Mouse (Mus musculus) adrenal gland, adult 8-10 months (tissue): ENCODE measurements around the gene Tspan31. TPM values are rescaled to one million over a fixed set of nuclear protein-coding genes. Genes with fewer than 3 reads are reported as not detected.

Experiments used
- DNase-seq: peaks from one replicate; pipeline ENCODE4 v3.0.0; 2022
- total RNA-seq, 4 experiments: library from RNA; stranded (reverse); gene quantifications; 2 replicates each; pipeline ENCODE4 v1.2.4; 2022

Tspan31 gene
- 100 to 1,000 TPM; 120 to 138 (median 128) TPM for total RNA-seq

DNA sequence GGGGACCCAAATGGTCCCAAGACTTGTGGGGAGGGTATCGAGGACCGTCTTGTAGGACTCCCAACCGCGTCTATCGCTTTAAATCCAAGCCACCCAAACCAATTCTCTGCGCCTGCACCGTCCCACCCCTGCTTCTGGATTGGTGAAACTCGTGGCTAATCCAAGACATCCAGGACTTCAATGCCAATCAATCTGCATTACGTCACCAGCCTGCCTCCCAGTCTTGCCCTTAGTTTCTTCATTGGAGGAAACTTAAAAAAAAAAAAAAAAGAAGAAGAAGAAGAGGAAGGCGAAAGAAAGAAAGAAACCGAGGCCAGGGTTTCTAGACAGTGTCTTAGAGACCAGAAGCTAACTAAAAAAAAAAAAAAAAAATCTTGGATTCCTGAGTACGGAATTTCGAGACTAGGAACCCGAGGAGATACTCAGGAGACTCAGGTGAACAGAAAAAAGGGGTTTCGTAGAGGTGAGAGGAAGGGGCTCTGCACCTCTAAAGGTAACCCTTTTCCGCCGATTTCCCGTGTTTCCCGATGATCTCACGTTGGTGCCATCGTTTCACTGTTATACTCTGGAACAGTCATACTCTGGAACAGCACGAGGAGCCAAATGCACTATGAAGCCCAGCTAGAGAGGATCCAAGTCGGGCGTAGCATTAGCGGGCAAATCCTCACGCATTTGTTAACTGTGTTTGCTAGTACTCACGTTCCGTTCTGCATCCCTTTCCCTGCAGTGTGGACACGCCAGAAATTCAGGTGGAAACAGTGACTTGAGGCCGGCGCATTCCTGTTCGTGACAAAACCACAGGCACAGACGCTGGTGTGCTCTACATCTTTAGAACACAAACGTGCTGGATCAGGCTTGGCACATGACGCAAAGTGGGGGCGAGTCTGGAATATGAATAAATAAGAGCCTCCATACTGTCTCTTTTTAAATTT is at the start of gene Tspan31:
Gene Tspan31 (minus strand): TSS at position 75 of the 932 bp plus-strand sequence.
- peak; percentile 94 for DNase-seq

GRCm38 (mm10) chr10:127119229-127119628 is 49.2 kb upstream of the Tspan31 start:
- DNase-seq, result no peak

- DNase-seq, result no peak
These were observed 48.4 kb upstream of the Tspan31 start for GRCm38 (mm10) chr10:127118470-127118869.

GRCm38 (mm10) chr10:127115068-127115467 is 45.0 kb upstream of the Tspan31 start:
- DNase-seq, result no peak

GRCm38 (mm10) chr10:127114408-127114807 is 44.3 kb upstream of the Tspan31 start:
- no peak for DNase-seq

DNA sequence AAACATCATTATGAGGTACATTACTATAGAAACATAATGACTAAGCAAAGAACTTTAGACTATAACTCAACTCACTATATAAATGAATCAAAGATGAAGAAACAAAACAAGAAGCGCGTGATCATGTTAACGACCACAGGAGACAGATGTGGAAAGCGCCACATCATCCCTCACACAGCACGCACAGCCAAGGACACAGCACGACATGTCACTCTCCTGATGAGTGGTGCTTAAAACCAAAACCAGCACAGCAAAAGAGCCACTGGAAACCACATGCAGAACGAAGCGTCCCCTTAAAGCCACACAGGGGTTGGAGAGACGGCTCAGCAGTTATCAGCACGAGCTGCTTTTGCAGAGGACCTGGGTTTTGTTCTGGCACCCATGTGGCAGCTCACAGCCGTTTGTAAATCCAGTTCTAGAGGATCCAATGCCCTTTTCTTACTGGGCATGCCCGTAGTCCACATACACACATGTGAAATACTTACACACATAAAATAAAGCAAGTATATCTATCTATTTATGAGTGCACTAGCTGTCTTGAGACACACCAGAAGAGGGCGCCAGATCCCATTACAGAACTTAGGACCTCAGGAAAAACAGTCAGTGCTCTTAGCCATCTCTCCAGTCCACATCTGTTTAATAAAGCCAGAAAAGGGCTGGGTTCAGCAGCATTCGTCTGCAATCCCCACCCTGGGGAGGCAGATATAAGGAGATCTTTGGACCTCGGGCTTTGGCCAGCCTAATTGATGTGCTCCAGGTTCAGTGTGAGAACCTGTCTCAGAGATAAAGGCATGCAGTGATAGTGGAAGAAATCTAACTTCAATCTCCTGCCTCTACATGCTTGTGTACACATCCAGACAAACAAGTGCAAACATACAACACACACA is 41.2 kb upstream of the Tspan31 start:
- no peak for DNase-seq

DNA sequence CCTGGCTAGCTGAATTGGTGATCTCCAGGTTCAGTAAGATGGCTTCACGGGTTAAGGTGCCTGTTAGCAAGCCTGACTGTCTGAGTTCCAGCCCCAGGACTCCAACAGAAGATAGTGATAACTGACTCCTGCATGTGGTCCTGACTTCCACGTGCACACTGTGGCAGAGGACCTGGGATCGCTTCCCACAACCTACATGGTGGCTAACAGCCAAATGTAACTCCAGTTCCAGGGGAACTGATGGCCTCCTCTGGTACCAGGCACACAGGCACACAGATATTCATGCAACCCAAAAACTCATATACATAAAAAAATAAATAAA is 38.2 kb upstream of the Tspan31 start:
- DNase-seq, result no peak

- DNase-seq, result no peak
These were observed 37.6 kb upstream of the Tspan31 start for GRCm38 (mm10) chr10:127107563-127108261.

DNA sequence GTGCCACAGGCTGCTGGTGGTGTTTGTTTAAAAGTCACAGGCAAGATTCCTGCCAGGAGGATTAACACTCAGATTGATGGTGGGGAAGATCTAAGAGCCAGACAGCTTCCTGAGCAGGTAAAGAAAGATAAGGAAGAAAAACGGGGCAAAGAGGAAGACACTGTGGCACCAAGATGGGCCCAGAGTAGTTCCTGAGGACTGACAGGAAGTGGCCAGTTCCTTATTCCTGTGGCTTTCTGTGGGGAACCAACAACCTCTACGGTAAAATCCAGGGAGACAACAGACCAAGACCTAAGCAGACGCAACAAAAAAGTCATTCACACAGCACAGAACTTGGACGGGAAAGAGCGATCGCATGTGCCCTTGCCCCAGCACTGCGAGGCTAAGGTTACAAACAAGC is 33.6 kb upstream of the Tspan31 start:
- DNase-seq, result no peak

GRCm38 (mm10) chr10:127101151-127101550 is 31.1 kb upstream of the Tspan31 start:
- no peak for DNase-seq

- DNase-seq, result no peak
These were observed 30.4 kb upstream of the Tspan31 start for GRCm38 (mm10) chr10:127100414-127100813.

GRCm38 (mm10) chr10:127099868-127100267 is 29.8 kb upstream of the Tspan31 start:
- DNase-seq, result no peak

DNA sequence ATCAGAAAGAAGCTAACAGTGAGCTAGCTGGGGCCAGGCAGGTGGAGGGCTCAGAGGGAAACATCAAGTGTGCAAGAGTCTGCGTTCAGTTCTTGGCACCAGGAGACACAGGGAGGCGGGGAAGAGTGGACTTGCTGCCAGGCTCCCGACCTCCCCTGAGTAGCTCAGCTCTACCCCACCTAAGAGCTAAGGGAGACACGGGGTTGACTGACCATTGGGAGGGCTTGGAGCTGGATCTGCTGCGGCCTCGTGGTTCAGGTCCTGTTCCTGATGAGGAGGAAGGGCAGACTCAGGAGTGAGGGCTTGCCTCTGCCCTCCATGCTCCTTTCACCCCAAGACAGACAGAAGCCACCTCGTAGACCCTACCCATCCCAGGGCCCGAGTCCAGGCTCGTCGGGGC is 29.1 kb upstream of the Tspan31 start:
- DNase-seq, result no peak

GRCm38 (mm10) chr10:127098514-127098913 is 28.4 kb upstream of the Tspan31 start:
- no peak for DNase-seq

GRCm38 (mm10) chr10:127094382-127094802 is 24.3 kb upstream of the Tspan31 start:
- no peak for DNase-seq

DNA sequence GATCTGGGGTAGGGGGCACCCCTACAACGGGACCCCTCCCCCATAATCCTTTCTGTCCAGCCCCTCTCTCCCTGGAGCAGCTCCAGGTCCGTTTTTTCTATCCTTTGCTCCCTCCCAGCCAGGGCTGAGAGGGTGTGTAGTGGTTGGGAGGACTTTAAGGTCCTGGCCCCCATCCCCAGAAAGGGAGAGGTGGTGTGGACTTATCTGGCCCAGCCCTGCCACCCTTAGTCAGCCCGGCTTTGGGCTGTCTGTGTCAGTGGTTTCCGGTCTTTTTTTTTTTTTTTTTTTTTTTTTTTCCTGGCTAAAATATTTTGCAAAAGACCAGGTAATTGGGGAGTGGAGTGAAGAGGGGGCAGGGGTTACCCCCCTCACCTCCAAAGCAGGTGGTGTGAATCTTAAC is 22.7 kb upstream of the Tspan31 start:
- no peak for DNase-seq

GRCm38 (mm10) chr10:127091507-127092396 is 21.7 kb upstream of the Tspan31 start:
- no peak for DNase-seq

DNA sequence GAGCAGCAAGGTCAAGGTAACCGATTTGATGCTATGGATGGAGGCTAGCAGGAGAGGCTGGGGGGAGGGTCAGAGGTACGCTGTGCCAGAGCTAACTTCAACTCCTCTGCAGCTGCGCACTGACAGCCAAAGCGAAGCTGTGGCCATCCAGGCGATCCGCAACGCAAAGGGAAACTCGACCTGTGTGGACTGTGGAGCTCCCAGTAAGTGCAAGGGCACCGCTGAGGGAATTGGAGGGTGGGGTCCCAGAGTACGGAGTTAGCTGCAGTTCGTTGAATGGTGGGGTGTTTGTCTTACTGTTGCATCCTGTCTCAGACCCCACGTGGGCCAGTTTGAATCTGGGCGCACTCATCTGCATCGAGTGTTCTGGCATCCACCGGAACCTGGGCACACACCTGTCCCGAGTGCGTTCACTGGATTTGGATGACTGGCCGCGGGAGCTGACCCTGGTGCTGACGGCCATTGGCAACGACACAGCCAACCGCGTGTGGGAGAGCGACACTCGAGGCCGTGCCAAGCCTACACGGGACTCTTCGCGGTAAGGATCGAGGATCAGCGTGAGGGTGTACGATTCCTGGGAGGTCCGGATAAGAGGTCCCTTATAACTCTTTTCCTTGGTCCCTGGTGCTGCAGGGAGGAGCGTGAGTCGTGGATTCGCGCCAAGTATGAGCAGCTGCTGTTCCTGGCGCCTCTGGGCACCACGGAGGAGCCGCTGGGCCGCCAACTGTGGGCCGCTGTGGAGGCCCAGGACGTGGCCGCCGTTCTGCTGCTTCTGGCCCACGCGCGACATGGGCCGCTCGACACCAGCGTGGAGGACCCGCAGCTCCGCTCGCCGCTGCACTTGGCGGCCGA is 20.7 kb upstream of the Tspan31 start:
- no peak for DNase-seq

DNA sequence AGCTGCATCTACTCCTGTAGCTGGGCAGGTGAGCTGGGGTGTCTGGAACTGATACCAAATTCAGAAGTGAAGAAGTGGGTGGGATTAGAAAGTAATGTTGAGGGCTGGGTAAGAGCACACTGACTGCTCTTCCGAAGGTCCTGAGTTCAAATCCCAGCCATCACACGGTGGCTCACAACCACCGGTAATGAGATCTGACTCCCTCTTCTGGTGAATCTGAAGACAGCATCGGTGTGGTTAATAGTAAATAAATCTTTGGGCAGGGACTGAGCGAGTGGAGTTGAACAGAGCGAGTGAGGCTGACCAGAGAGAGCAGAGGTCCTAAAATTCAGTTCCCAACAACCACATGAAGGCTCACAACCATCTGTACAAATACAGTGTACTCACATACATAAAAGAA is 15.6 kb upstream of the Tspan31 start:
- no peak for DNase-seq

DNA sequence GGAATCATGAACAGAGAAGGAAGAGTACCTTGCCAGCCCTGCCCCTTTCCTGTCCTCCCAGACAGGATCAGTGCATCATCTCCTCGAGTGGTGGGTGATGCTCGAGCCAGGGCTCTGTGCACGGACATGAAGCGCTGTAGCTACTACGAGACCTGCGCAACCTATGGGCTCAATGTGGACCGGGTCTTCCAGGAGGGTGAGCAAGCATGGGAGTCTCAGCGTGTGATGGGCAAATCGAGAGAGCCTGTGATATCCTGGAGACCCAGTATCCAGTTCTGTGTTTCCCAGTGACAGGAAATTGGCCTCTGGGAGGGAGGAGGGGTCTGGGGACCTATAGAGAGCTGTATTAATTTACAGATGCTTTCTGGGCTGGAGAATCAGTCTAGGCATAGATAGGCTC is 15.0 kb upstream of the Tspan31 start:
- DNase-seq, result no peak

- DNase-seq, result no peak
These were observed 13.8 kb upstream of the Tspan31 start for GRCm38 (mm10) chr10:127083915-127084306.
